Mouse (Mus musculus) C2C12 (cell line): ENCODE measurements around the gene Slc31a2.

Experiments
- CEBPB ChIP-seq: IDR thresholded peaks from one replicate; pipeline ENCODE4 v1.6.1; 2011; ENCODE audit warnings: low read depth, mild to moderate bottlenecking, control low read depth, moderate library complexity
- CTCF ChIP-seq: IDR thresholded peaks from one replicate; pipeline ENCODE4 v1.5.1; 2011; ENCODE audit not compliant: control insufficient read depth, insufficient read depth, insufficient read length
- FOSL1 ChIP-seq: IDR thresholded peaks from one replicate; pipeline ENCODE4 v1.8.0; 2011; ENCODE audit warnings: mild to moderate bottlenecking, low read length; ENCODE audit not compliant: poor library complexity, insufficient read depth, severe bottlenecking
- MYOD1 ChIP-seq: IDR thresholded peaks from one replicate; pipeline ENCODE4 v1.6.1; 2011; ENCODE audit warnings: low read depth; ENCODE audit not compliant: control insufficient read depth, insufficient read length

GRCm38 (mm10) chr4:62265154-62265836 is 2.9 kb downstream of the Slc31a2 start:
- TF ChIP-seq CTCF (no peak), CEBPB (peak; percentile 40), MYOD1 (no peak), FOSL1 (no peak)
